Comparison of ENCODE assay signal across 1 mouse cellular context in genomic region chr11:51635525-51636322, GRCm38 (mm10).
TF ChIP-seq lines count a peak whose summit lies in the region.

Gene Rmnd5b, minus strand, starts transcription at chr11:51635896.

TF ChIP-seq in CH12.LX, 34 proteins besides CTCF, POLR2A, EP300 and RAD21 (continued from another document):
- TF ChIP-seq JUN (IDR thresholded peaks at IDR 0.05; ENCODE audit: insufficient read depth, low read depth, low read length) = no peak
- 0 out of 2 replicates have a peak, but pooled peaks have one; percentile 19 for TF ChIP-seq UBTF (IDR thresholded peaks at IDR 0.05; ENCODE audit: low read depth, low read length)
- peak; percentile 93 for TF ChIP-seq BHLHE40 (IDR thresholded peaks at IDR 0.05; ENCODE audit: low read depth, low read length)
- TF ChIP-seq USF2 (conservative IDR thresholded peaks at IDR 0.05; ENCODE audit: low read depth, low read length) = no peak
- peak; percentile 65; the same call in 1 of the 2 replicates for TF ChIP-seq CHD2 (IDR thresholded peaks at IDR 0.05; ENCODE audit: low read length)
- TF ChIP-seq ZNF384 (IDR thresholded peaks at IDR 0.05; ENCODE audit: low read depth, low read length) = no peak
- peak; percentile 64; the same call in 1 of the 2 replicates for TF ChIP-seq NELFE (IDR thresholded peaks at IDR 0.05; ENCODE audit: low read depth, low read length)
- TF ChIP-seq TCF12 (IDR thresholded peaks at IDR 0.05; ENCODE audit: low read depth, low read length) = peak; percentile 70
- no peak for TF ChIP-seq ZC3H11A (IDR thresholded peaks at IDR 0.05; ENCODE audit: low read depth, low read length)
- TF ChIP-seq GABPA (IDR thresholded peaks at IDR 0.05; ENCODE audit: insufficient replicate concordance, low read depth, low read length) = no peak; the same call in 1 of the 2 replicates
- TF ChIP-seq SIN3A (IDR thresholded peaks at IDR 0.05; ENCODE audit: low read length) = peak; percentile 95
- no peak; the same call in none of the 2 replicates for TF ChIP-seq IRF4 (IDR thresholded peaks at IDR 0.05; ENCODE audit: low read depth, low read length)
- peak; percentile 86 for TF ChIP-seq NRF1 (IDR thresholded peaks at IDR 0.05; ENCODE audit: low read depth, low read length)
